Mouse (Mus musculus) ovary, adult 2 months (tissue): ENCODE results near the gene Cphx2. TPM values are rescaled to one million over a fixed set of nuclear protein-coding genes. Genes with fewer than 3 reads are reported as not detected.

ENCODE experiments used
- polyA plus RNA-seq: library from polyadenylated mRNA; depleted of rRNA; stranded (reverse); fragments of >200 nt; gene quantifications from 2 replicates; pipeline ENCODE4 v1.2.3, GENCODE M21; 2012; rRNA removed

Gene Cphx2
- polyA plus RNA-seq: not detected in 2 replicates

GRCm38 (mm10) chr14:26081216-26081615 lies at the start of gene Cphx2:
TSS of gene Cphx2 (plus strand) at chr14:26081516.

GRCm38 (mm10) chr14:26042611-26043010 lies 38.7 kb upstream of the Cphx2 start, which contains the start of gene Gm9780:
TSS of gene Gm9780 (minus strand) at chr14:26042711.

DNA sequence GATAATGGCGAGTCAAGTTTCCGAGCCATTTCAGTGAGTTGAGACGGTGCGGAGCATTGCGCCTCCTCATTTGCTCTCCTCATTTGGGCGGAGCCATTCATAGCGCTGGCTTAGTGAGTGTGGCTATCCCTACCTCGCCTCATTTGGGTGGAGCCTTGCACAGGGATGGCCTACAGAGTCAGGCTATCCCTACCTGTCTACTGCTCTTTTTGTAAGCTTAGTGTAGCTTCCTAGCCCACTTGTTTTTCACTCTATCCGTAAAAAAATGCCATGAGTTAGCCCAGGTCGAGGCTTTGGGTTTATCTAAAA lies 14.0 kb upstream of the Cphx2 start, which contains the start of gene Tmem254c:
Tmem254c (minus strand) TSS at position 31 of the 309 bp plus-strand sequence.

DNA sequence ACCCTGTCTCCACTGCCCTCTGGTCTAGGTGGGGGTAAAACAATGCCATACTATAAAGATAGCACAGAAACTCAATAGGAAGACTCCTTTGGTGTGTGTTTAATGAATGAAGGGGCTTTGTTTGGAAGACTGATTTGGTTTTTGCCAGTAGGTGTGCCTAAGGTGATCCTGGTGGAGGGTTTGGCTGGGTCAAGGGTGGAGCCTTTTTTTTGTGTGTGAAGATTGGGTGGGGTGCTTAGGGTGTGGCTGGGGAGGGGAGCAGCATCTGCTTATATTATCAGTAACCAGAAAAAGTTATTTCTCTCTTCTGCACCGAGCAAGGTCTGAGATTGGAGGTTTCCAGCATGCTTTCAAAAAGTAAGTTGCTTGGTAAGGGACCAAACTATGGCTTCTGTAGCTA lies 681 bp downstream of the Cphx2 start, which contains the start of gene Cphx3:
Cphx3 (plus strand) TSS at position 301 of the 400 bp plus-strand sequence.

DNA sequence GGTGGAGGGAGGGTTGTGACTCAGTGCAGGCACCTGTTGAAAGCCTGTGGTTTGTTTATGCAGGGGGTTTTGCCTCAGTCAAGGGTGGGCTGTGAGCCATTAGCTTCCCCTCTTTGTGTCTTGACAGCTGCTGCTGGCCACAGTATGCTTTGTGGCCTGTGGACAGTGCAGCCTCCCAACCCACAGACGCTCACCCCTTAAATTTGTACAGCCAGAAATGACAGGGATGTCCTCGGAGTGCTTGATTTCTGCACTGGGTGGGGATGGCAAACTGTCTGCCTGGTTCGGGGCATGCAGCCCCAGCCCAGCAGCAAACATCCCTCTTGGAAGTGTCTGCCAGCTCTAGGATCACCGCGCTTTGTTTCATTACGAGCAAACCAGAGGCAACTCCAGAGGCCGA lies 36.8 kb downstream of the Cphx2 start, which contains the start of gene Duxbl2:
Duxbl2 (plus strand) TSS at position 200 of the 400 bp plus-strand sequence.

Other genes with a start within 250 kb of the Cphx2 start
- 78.1 and 96.6 TPM in 2 replicates for gene Anxa11, start 239.4 kb upstream of the Cphx2 start, polyA plus RNA-seq
- gene Plac9a, start 178.4 kb upstream of the Cphx2 start, polyA plus RNA-seq: 0.75 and 0.86 TPM in 2 replicates
- gene Tmem254a, start 153.8 kb upstream of the Cphx2 start, polyA plus RNA-seq: 8.9 and 19.2 TPM in 2 replicates
- gene Cphx1, start 143.2 kb upstream of the Cphx2 start, polyA plus RNA-seq: 0.87 and 1.5 TPM in 2 replicates
- gene Duxbl1, start 102.9 kb upstream of the Cphx2 start, polyA plus RNA-seq: 1.4 and 1.9 TPM in 2 replicates
- gene Gm9780, start 38.8 kb upstream of the Cphx2 start, polyA plus RNA-seq: 308 and 340 TPM in 2 replicates
- 57.5 and 59.1 TPM in 2 replicates for gene Tmem254c, start 14.2 kb upstream of the Cphx2 start, polyA plus RNA-seq
- 0.25 TPM in 1 of 2 replicates, not detected in the other for gene Cphx3, start 781 bp downstream of the Cphx2 start, polyA plus RNA-seq
- 1.2 and 1.4 TPM in 2 replicates for gene Duxbl2, start 36.8 kb downstream of the Cphx2 start, polyA plus RNA-seq
- 36.9 and 40.0 TPM in 2 replicates for gene Plac9b, start 101.0 kb downstream of the Cphx2 start, polyA plus RNA-seq
- gene Tmem254b, start 125.5 kb downstream of the Cphx2 start, polyA plus RNA-seq: 26.1 and 26.9 TPM in 2 replicates
- gene Duxbl3, start 176.4 kb downstream of the Cphx2 start, polyA plus RNA-seq: 2.1 and 2.8 TPM in 2 replicates